Mouse (Mus musculus) spleen, adult 2 months (tissue): ENCODE measurements around the gene Rnf144a. TPM values are rescaled to one million over a fixed set of nuclear protein-coding genes. Genes with fewer than 3 reads are reported as not detected.
"Not testable (repeated sequence)": the region's sequence is repeated elsewhere in the genome, so short reads cannot be mapped to it uniquely, and the experiment has no call there.

Experiments used
- DNase-seq, 2 experiments: peaks; one replicate each; pipeline versions ENCODE4 v3.0.0 to v3.0.0-alpha.2; 2012 to 2021; ENCODE audit warnings: low spot score in 2 of 2, low read depth in 1 of 2
- H3K27ac ChIP-seq: fragments of 200-500 bp; 2 replicates; pipeline ENCODE4 v1.5.1; 2012; ENCODE audit warnings: low read length, inconsistent platforms; ENCODE audit not compliant: insufficient read depth
- H3K27me3 ChIP-seq: fragments of 200-500 bp; 2 replicates; pipeline ENCODE4 v1.6.1; 2012; ENCODE audit warnings: mild to moderate bottlenecking, moderate library complexity, low read length, inconsistent platforms; ENCODE audit not compliant: control insufficient read depth, insufficient read depth
- H3K36me3 ChIP-seq: fragments of 200-500 bp; 2 replicates; pipeline ENCODE4 v1.6.1; 2012; ENCODE audit warnings: mild to moderate bottlenecking, low read length, inconsistent platforms; ENCODE audit not compliant: control insufficient read depth, insufficient read depth
- H3K4me1 ChIP-seq: fragments of 200-500 bp; 2 replicates; pipeline ENCODE4 v1.6.1; 2011; ENCODE audit warnings: inconsistent platforms; ENCODE audit not compliant: control insufficient read depth, insufficient read depth, insufficient read length
- H3K4me3 ChIP-seq: fragments of 200-500 bp; 2 replicates; pipeline ENCODE4 v1.5.1; 2011; ENCODE audit warnings: mild to moderate bottlenecking, inconsistent platforms; ENCODE audit not compliant: insufficient read depth, insufficient read length; ENCODE audit errors: extremely low read depth
- CTCF ChIP-seq: fragments of 200-500 bp; IDR thresholded peaks from 2 replicates; pipeline ENCODE4 v1.5.1; 2011; ENCODE audit warnings: mild to moderate bottlenecking, inconsistent platforms; ENCODE audit not compliant: insufficient read depth, insufficient read length, insufficient replicate concordance; ENCODE audit errors: extremely low read depth
- POLR2A ChIP-seq: fragments of 200-500 bp; IDR thresholded peaks from 2 replicates; pipeline ENCODE4 v1.6.1; 2011; ENCODE audit warnings: low read depth, low read length, inconsistent platforms
- WGBS: fragments of 180-500 bp; shearing (Covaris S2); methylation state at CpG from one replicate; pipeline ENCODE4 v1.1.7; 2018; 5-methylcytosine and 5-hydroxymethylcytosine counted together
- polyA plus RNA-seq: library from polyadenylated mRNA; depleted of rRNA; stranded (reverse); fragments of >200 nt; gene quantifications from 2 replicates; pipeline ENCODE4 v1.2.3, GENCODE M21; 2012

The Rnf144a gene
- polyA plus RNA-seq, 1 experiment, result 17.7 TPM

GRCm38 (mm10) chr12:26446377-26447045 is 31.5 kb upstream of the Rnf144a start:
- Histone ChIP-seq H3K27ac (no peak overlapping the region), H3K27me3 (no peaks in the 10 kb centered on the region), H3K4me1 (peaks cover 3% of the 10 kb centered on the region; the same call in 1 of the 2 replicates), H3K4me3 (no peak overlapping the region), H3K36me3 (no peaks in the 10 kb centered on the region)
- 87% methylated on average over 4 of the region's 4 CpGs for WGBS
- no peak for DNase-seq
- TF ChIP-seq CTCF (no peak), POLR2A (no peak)

DNA sequence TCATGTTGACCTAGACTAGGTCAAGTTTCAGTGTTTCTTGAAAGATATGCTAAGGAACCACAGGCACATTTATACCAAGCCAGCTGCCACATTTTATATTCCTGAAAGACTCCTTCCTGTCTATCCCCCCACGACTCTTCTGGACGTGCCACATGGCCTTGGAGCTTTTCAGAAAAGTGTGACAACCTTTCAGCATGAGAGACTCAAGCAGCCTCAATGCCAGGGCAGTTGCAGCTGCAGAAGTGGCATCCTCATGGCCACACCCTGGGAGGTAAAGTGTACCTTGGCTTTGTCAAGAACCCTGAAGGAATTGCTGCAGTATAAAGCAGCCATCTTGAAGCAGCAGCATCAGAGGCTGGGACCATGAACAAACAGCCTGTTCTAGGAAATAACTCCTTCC is 29.5 kb upstream of the Rnf144a start:
- Histone ChIP-seq H3K27ac (no peak overlapping the region), H3K36me3 (no peaks in the 10 kb centered on the region), H3K4me3 (no peak overlapping the region), H3K4me1 (no peaks in the 10 kb centered on the region), H3K27me3 (no peaks in the 10 kb centered on the region)
- WGBS, result 84% methylated on average over 2 of the region's 2 CpGs
- TF ChIP-seq CTCF, result no peak
- no peak for TF ChIP-seq POLR2A
- no peak for DNase-seq

GRCm38 (mm10) chr12:26444054-26444453 is 29.0 kb upstream of the Rnf144a start:
- Histone ChIP-seq H3K36me3 (no peaks in the 10 kb centered on the region), H3K4me1 (no peaks in the 10 kb centered on the region), H3K4me3 (no peak overlapping the region), H3K27me3 (no peaks in the 10 kb centered on the region), H3K27ac (no peak overlapping the region)
- DNase-seq, result peak in 1 of 2 experiments; percentile 60
- TF ChIP-seq CTCF (peak; percentile 57; the same call in 1 of the 2 replicates), POLR2A (no peak)
- WGBS, result 2% methylated on average over 2 of the region's 2 CpGs

GRCm38 (mm10) chr12:26439366-26439765 is 24.3 kb upstream of the Rnf144a start:
- Histone ChIP-seq H3K4me3 (no peak overlapping the region), H3K27ac (no peak overlapping the region), H3K27me3 (no peaks in the 10 kb centered on the region), H3K4me1 (no peaks in the 10 kb centered on the region), H3K36me3 (no peaks in the 10 kb centered on the region)
- TF ChIP-seq POLR2A (no peak), CTCF (no peak)
- 23% methylated on average over 3 of the region's 3 CpGs for WGBS
- no peak for DNase-seq

GRCm38 (mm10) chr12:26437950-26438349 is 22.9 kb upstream of the Rnf144a start:
- Histone ChIP-seq H3K4me3 (no peak overlapping the region), H3K27me3 (no peaks in the 10 kb centered on the region), H3K27ac (no peak overlapping the region), H3K36me3 (no peaks in the 10 kb centered on the region), H3K4me1 (no peaks in the 10 kb centered on the region)
- WGBS, result 92% methylated on average over 3 of the region's 3 CpGs
- no peak for DNase-seq
- TF ChIP-seq CTCF (no peak), POLR2A (no peak)

GRCm38 (mm10) chr12:26436334-26436733 is 21.3 kb upstream of the Rnf144a start:
- Histone ChIP-seq H3K27ac (no peak overlapping the region), H3K36me3 (no peaks in the 10 kb centered on the region), H3K4me3 (no peak overlapping the region), H3K27me3 (no peaks in the 10 kb centered on the region), H3K4me1 (no peaks in the 10 kb centered on the region)
- TF ChIP-seq CTCF (no peak), POLR2A (no peak)
- WGBS, result 76% methylated on average over 4 of the region's 4 CpGs
- no peak for DNase-seq

DNA sequence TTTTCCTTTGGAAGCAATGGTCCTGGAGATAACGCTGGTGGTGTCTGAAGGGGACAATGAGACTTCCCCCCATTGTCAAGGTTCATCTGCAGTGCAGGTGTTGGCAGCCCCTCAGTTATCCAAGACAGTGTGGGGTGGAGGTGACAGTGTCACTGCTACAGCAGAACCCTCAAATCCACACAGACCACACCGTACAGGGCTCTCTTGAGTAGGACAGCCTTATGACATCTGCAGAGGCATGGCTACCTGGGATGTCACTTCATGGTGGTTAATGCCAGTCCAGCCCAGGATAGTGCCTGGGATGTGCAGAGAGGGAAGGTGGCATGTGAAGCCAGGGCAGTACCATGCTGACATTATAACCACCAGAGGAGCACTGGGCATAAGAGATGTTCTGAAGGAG is 13.7 kb upstream of the Rnf144a start:
- H3K27me3 ChIP-seq, H3K36me3 ChIP-seq, H3K27ac ChIP-seq, DNase-seq, H3K4me1 ChIP-seq, H3K4me3 ChIP-seq: not testable (repeated sequence)
- WGBS, result 92% methylated on average over 2 of the region's 2 CpGs
